Mouse (Mus musculus): Measurements from ENCODE around the gene Gpr182.
"Not testable (repeated sequence)": the region's sequence is repeated elsewhere in the genome, so short reads cannot be mapped to it uniquely, and the experiment has no call there.

Gene Gpr182

DNA sequence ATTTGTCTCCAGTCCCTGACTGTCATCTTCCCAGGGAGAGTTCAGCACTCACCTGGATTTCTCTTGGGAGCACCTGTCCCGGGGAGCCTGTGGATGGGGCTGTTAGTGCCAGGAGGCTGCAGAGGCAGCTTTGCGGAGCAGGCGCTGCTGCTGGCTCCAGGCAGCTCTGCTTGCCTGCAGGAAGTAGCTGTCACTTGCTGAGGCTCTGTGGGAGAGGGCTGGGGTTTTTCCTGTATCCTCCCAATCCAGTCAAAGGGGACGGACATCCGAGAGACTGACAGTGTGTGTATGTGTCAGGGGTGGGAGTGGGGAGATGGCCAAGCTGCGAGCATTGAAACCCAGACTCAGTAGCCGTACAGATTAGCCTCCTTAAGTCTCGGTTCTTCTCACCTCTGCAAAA, at the start of gene Gpr182:
Gpr182 (minus strand) TSS at position 185 of the 400 bp plus-strand sequence.
- no peak for DNase-seq (ENCODE audit: low read depth)

DNA sequence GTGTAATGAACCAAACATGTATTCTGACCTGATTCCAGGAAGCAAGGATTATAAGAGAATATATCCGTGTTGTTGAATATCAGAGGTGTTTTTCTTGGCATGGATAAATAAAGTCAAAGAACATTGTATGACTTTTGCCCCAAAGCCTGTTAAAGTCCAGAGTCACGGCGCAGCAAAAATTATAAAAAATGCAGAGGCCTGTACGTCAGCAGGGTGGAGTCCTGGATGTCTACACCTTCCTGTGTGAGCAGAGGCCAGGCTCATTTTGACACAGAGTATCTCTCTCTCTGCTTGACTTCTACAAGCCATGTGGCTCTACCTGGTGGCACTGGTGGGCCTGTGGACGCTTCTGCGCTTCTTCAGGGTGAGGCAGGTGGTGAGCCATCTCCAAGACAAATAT, 49.4 kb upstream of the Gpr182 start, which contains the start of gene Rdh16:
Rdh16 (plus strand) TSS at position 262 of the 400 bp plus-strand sequence.
- no peak for DNase-seq (ENCODE audit: low read depth)

DNA sequence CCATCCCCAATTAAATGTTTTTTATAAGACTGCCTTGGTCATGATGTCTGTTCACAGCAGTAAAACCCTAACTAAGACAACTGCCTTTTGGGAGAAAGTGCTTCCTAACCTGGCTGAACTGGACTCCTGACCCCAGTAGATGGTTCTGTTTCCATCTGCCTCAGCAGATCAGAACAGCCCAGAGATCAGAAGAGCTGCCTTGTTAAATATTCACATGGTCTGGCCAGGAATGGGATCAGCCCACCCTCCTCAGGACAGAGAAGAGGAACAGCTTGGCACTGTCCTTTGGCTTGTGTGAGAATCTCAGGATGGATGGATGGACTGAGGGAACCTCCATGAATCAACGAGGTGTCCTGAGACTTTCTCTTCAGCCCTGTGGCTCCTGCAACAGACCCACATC, 47.8 kb upstream of the Gpr182 start:
- no peak for DNase-seq (ENCODE audit: low read depth)

DNA sequence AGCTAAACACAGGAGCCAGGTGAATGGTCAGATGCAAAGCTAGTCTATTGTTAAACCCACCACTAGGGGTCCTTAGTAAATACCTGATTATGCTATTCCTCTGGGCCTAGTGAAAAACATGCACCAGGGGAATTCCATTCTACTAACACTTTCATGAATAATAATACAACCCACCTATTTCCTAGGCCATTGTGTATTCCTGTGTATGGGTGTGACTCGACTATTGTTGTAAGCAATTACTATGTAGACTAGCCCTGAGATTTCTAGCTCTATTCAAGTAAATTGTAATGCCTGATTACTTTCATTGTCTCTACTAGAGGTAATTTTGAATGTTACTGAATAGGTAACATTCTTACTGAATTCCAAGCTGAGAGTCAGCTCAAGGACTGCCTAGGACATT, 33.9 kb upstream of the Gpr182 start:
- DNase-seq (ENCODE audit: low read depth) = not testable (repeated sequence)

DNA sequence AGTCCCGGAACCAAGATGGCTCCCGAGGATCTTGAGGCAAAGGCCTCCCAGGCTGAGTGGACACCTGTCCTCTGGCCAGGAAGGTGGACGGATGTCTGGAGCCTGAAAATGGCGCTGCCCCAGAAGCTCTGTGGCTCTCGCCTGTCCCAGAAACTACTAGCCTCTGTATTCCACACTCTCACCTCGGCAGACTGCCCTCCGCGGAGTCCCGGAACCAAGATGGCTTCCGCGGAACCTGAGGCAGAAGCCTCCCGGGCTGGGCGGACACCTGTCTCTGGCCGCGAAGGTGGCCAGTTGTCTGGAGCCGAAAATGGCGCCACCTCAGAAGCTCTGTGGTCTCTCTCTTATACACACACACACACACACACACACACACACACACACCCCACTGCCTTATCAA, 30.8 kb upstream of the Gpr182 start:
- not testable (repeated sequence) for DNase-seq (ENCODE audit: low read depth)

DNA sequence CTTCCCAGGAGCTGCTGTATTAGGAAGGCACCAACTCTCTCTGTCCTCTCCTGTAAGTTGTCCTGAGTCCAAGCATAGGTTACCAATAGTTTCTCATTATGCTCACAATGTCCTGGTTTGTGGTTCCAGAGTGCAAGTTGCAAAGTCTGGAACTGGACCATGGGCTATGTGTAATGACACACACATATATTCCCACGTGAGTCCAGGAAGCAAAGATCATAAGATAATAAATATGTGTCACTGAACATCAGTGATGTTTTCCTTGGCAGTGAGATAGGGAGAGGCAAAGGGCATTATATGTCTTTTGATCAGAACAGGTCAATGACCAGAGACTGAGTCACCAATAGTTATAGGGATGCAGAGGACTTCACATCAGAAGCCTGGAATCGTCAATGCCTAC, 24.5 kb upstream of the Gpr182 start, which contains the start of gene Rdh9:
Rdh9 (plus strand) TSS at position 376 of the 400 bp plus-strand sequence.
- DNase-seq (ENCODE audit: low read depth) = no peak

DNA sequence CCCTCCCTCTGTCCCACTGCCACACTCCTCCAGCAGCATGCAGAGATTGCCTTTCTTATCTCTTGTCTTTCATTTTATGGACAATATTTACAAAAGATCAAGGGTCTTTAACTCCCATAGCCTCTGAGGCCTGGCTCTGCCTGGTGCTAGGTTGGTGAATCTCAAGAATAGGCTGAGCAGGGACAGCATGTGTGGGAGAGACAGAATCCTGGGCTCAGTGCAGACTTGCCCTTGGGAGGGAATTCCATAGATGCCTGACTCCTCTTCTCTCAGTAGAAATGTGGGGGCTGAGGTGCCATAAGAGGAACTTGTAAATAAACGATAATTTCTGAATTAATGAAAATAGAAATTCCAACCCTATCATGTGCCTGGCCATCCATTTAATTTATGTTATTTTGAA, 15.0 kb upstream of the Gpr182 start:
- DNase-seq (ENCODE audit: low read depth) = no peak

DNA sequence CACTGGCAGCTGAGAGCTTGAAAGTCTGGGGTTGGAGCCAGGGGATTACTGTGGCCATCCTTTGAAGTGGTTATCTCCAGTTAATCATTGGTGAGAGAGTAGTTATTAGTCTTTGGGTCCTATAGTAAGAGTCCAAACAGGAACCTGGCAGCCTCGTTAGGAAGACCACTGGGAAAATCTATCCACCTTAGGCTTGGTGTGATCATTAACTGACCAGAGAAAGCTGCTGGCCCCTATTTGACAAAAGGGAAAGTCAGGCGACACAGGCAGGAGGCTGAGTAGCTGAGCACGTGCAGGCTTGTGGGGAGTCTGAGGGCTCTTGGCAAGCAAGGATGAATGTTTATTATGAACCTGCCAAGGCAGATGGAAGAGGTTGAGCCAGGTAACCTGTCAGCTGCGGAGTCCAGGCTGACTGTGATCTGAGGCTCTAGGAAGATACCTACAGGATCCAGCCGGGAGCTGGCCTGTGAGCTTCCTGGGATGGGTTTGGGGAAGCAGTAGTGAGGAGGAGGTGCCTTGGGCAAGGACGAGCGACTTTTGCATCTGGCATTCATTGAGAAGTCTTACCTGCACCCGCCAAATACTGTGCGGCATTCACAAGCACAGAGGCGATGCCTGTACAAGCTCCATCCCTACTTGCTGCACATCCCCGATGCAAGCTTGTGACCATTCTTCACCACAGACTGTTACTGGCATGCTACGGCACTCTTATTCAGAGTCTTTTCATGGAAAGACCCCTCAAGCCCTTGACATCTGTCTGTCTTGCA, 12.6 kb upstream of the Gpr182 start:
- no peak for DNase-seq (ENCODE audit: low read depth)

DNA sequence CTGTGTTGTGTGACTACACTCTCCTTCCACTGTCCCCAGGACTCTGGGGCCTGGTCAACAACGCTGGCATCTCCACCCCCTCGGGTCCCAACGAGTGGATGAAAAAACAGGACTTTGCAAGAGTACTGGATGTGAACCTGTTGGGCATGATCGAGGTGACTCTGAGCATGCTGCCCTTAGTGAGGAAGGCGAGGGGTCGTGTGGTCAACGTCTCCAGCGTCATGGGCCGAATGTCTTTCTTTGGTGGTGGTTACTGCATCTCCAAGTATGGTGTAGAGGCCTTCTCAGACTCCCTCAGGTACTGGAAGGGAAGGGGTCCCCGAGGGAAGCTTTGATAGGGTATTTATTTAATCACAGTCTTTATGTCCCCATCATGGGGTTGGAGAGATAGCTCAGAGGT, 11.4 kb upstream of the Gpr182 start:
- not testable (repeated sequence) for DNase-seq (ENCODE audit: low read depth)

DNA sequence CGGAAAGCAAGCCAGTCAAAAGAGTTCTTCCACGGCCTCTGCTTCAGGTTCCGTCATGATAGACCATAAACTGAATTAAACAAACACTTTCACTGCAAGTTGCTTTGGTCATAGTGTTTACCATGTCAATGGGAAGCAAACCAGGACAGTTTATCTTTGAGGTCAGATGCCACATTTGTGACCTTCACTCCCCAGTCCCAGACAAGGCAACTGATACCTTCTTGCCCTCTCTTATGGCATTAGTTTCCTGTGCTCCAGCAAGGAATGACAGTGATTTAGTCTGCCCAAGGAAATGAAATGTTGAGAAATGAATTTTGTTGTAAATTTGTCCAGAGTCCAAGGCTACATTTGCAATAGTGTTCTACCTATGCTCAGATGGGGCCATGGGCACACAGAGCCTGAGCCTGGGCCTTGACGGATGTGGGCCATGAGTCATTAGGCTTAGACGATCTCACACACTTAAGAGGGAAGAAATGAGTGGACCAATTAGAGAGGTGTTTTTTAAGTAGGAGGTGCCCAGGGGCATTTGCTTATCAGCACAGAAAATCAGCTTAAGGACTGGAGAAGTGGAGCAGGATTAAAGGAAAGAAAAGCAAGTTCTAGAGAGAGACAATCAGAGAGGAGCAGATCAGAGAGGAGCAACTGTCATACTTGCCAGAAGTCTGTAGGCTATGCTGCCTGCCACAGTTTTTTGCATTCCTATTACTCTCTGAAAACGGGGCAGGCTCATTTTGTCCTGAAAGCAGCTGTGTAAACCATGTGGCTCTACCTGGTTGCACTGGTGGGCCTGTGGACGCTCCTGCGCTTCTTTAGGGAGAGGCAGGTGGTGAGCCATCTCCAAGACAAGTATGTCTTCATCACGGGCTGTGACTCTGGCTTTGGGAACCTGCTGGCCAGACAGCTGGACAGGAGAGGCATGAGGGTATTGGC, 7.9 kb upstream of the Gpr182 start, which contains the start of the genes Rdh1 and Rdh16f1:
Rdh1 (plus strand) TSS at position 541 of the 930 bp plus-strand sequence.
Rdh16f1 (plus strand) TSS at position 607 of the 930 bp plus-strand sequence.
- DNase-seq (ENCODE audit: low read depth) = no peak

DNA sequence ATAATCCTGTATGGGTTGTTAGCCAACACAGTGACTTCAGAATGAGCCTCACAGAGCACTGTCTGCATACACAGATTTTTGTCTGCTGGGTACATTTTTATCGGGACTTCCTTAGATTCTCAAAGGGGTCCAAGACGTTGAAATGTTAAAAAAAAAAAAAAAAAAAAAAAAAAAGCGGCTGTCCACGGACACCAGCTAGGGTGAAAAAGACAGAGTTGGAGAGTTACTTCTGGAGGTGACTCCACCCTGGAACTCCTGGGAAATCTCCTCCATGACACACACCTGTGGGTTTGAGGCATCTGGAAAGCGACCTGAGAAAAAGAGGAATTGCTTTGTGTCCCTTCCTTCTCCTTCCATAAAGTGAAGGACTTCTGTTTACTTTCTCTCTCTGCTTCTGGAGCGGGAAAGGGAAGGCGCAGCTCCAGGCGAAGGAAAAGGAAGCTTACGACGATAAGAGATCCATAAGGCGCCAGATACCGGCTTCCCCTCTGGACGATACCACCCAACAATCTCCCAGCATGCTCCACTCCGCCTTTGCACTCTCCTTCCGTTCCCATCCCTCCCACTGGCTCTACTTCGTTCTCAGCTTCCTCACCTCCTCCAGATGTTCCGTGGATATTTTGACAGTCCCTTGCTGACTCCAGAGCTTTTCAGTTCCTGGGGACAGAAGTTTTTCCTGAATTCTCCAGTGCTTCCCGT, 4.4 kb upstream of the Gpr182 start:
- no peak for DNase-seq (ENCODE audit: low read depth)

DNA sequence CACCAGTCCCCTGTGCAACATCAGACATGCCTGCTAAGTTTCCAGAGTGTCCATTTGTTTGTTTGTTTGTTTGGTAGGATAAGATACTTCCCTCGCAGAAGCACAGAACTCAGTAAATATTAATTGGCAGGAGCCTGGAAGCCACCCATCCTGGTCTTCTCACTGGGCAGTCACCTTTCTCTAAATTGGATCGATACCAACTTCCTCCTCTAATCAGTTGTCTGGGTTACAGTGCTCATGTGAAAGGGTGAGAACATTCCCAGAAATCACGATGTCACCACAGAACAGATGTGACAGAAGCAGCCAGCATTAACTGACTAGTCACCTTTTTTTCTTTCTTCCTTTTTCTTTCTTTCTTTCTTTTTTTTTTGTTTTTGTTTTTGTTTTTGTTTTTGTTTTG, 3.7 kb upstream of the Gpr182 start:
- no peak for DNase-seq (ENCODE audit: low read depth)

DNA sequence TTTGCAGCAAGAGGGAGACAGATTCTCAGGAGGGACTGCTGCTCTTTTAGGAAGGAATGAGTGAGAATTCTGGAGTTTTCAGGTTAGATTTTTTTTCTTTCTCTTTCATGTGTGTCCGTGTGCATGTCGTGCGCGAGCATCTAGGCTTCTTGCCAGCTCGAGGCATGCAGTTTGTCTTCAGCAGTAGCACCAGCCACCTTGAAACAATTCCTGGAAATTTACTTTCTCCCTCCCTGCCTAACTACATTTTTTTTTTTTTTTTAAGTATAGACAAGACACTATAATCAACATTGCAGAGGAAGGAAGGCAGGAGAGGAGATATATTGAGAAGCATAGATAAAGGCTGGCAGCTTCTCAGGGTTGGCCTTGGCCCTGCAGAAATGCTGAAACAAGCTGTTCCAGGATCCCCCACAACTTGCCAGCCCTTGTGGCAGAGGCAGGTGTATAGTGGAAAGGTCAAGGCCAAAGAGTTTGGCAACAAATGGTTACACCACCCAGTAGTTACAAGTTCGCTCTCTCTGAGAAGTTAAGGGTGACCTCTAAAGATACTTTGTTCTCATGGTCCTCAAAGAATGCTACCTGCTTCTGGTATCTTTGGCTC, 3.1 kb upstream of the Gpr182 start:
- no peak for DNase-seq (ENCODE audit: low read depth)

DNA sequence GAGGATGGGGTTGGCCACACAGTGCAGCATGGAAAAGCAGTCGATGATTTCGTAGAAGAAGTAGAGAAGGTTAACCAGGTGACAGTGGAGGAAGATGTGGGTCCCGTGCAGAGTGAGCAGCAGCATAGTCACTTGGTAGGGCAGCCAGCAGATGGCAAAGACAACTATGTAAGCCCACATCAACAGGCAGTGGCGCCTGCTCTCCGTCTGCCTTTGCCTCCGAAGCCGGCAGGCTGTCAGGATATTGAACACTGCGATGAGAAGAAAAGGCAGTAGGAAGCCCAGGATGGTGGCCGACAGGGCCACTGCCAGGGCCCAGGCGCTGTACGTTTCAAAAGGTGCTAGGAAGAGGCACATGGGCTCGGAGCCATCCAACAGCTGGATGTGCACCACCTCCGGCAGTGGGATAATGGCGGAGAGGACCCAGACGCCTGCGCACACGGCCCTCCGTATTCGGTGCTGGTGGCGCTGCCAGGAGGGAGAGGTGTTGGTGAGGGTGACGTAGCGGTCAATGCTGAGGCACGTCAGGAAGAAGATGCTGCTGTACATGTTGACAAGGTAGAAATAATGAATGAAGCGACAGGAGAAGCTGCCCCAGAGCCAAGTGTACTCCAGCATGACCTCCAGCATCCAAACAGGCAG, 1.3 kb downstream of the Gpr182 start:
- DNase-seq (ENCODE audit: low read depth) = no peak

DNA sequence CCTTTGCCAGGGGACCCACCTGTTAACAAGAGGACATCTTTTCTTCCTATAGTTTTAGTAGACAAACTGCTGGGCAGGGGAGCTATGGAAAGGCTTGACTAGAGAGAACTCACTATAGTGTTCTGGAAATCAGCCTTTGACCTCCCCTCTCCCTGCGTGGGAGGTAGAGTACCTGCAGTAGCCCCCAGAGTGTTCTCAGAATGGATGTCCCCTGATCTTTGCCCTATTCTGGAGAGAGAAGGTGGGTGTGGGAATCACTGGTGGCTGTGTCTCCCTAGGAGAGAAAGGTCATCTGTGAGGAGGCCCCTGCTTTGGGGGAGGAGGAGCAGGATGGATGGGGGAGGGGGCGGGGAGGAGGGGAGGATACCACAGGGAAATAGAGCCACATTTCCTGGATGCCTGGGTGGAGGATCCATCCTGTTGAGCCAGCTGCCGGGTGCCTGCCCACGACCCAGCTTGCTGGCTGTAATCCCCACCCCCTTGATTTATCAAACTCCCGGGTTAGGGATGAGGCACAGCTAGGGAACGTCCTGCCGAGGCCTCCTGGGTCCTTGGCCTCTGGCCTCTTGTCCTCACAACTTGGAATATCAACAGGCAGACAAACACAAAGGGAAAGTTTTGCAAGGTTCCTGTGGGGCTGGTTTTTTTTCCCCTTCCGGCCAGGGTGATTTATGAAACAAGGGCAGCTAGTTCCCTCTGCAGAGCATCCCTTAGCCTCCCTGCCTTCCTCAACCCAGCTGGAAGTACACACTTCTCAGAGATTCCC, 2.5 kb downstream of the Gpr182 start:
- DNase-seq (ENCODE audit: low read depth) = no peak

DNA sequence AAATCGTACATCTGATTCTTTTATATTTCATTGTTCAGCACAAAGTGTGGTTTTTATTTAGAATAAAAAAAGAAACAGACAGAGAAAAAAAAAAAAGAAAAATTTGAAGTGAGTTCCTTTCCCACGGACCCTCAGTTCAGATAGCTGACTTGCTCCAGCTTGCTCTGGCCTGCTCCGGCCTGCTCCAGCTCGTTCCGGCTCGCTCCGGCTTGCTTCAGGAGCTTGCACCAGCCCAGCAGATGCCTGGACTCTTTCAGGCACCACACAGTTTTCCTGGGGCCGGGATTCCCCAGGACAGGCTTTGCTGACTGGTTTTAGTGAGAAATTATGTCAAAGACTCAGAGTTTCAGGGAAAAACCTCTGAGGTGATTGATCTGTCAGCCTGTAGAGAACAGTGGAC, 4.3 kb downstream of the Gpr182 start:
- DNase-seq (ENCODE audit: low read depth) = no peak

DNA sequence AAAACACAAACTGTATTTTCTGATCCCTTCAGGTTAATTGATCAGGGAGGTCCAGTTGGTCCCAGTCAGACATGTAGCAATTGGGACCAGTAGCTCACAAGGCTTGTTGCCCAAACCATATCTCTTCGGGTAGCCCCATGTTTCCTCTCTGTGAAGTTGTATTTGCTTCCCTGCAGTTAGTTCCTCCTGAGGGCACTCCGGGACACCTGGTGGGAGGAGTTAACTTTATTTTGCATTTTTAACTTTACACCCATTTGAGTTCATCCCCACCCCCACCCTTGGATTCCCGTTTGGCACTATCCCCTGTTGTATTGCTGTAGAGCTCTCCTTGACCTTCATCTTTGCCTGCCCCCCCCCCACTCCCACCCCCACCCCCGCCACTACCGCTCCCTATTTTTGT, 5.6 kb downstream of the Gpr182 start:
- DNase-seq (ENCODE audit: low read depth) = no peak

DNA sequence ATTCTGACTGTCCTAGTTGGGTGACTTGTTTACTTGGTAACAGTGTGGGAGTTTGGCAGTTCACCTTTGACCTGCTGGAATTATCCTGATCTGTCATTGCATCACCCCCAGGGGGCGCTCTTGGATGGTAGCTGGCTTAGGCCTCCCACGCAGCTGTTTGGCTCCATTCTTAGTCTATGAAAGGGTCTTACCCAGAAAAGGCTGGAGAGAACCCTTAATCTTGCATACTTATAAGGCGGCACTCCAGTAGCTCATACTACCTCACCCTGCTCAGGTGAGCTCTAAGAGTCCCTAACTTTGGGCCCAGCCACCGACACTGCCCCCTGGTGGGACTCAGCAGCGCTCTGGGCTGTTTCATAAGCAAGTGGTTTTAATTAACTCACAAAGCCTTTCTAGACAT, 6.9 kb downstream of the Gpr182 start:
- no peak for DNase-seq (ENCODE audit: low read depth)

DNA sequence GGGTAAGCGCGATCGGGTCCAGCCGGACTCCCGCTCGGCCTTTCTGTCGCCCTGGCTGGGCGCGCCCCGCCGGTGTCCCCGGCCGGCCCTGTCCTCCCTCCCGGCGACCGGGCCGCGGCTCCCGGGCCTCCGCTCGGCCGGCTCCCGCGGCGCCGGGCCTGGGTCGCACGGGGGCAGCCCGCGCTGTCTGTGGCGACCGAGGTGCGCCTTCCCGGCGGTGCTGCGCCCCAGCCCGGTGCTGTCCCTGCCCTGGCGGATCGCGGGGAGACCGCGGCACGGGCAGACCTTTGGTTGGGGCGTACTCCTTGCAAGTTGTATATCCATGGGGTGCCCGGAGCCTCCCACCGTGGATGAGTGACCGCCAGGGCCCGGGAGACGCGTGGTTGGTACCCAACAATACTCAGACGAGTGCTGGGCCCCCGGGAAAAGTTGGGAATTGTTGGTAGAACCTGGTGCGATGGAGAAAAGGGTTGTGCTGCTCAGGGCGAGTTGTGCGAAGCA, 11.8 kb downstream of the Gpr182 start:
- no peak for DNase-seq (ENCODE audit: low read depth)

DNA sequence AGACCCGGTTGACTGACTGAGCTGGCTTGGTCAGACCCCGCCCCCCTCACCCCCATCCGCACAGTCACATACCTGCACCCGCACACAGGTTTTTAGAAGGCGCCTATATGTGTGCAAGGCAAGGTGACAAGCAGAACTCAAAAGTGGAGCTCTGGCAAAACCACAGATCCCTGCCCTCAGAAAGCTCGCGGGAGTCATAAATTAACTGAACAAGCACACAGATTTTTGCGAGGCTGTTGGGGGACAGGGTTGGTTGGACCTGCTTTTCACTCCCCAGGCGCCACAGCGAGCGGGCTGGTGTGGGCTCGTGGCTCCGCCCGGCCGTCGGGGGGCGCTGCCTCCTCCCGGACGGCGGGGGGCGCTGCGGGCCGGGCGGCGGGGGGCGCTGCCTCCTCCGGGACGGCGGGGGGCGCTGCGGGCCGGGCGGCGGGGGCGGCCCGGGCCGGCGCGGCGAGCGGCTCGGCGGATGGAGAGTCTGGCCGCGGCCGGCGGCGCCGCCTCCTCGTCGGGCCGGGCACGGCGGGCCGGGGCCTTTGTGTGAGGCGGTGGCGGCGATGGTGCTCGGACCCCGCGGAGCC, 12.4 kb downstream of the Gpr182 start, which contains the start of gene Zbtb39:
Zbtb39 (plus strand) TSS at position 456 of the 578 bp plus-strand sequence.
- DNase-seq (ENCODE audit: low read depth) = peak; percentile 54

All from c-Kit-positive CD71-negative TER-119-negative erythroid progenitor cells, embryonic 14.5 days (primary cell).